Mouse (Mus musculus) left cerebral cortex, adult 8-10 months (tissue): ENCODE data around the gene Hnf4a. TPM values are rescaled to one million over a fixed set of nuclear protein-coding genes. Genes with fewer than 3 reads are reported as not detected.

Experiments used
- DNase-seq, 2 experiments: peaks; one replicate each; pipeline ENCODE4 v3.0.0; 2022; ENCODE audit warnings: low spot score in 2 of 2
- total RNA-seq, 4 experiments: library from RNA; stranded (reverse); gene quantifications; 2 replicates each; pipeline ENCODE4 v1.2.4; 2022

Gene Hnf4a
- total RNA-seq, 4 experiments from 2014 or later: not detected

GRCm38 (mm10) chr2:163490656-163491055 is 16.0 kb upstream of the Hnf4a start:
- no peak for DNase-seq

GRCm38 (mm10) chr2:163491351-163491750 is 15.3 kb upstream of the Hnf4a start:
- no peak for DNase-seq

- no peak for DNase-seq
Observed at GRCm38 (mm10) chr2:163492018-163492417, 14.6 kb upstream of the Hnf4a start, which contains the start of gene R3hdml. Gene R3hdml (plus strand): TSS chr2:163492318.

GRCm38 (mm10) chr2:163493031-163493430 is 13.6 kb upstream of the Hnf4a start:
- no peak for DNase-seq

GRCm38 (mm10) chr2:163493976-163494375 is 12.6 kb upstream of the Hnf4a start:
- DNase-seq: no peak

- no peak for DNase-seq
Observed at GRCm38 (mm10) chr2:163494456-163494855, 12.2 kb upstream of the Hnf4a start.

- DNase-seq: no peak
Observed at GRCm38 (mm10) chr2:163502219-163502618, 4.4 kb upstream of the Hnf4a start.

- DNase-seq: no peak
Observed at GRCm38 (mm10) chr2:163503191-163503590, 3.4 kb upstream of the Hnf4a start.

GRCm38 (mm10) chr2:163525761-163526243 is 19.2 kb downstream of the Hnf4a start:
- no peak for DNase-seq

- DNase-seq: no peak
Observed at GRCm38 (mm10) chr2:163527497-163527896, 20.9 kb downstream of the Hnf4a start.

GRCm38 (mm10) chr2:163530418-163530817 is 23.8 kb downstream of the Hnf4a start:
- no peak for DNase-seq

GRCm38 (mm10) chr2:163531917-163532316 is 25.3 kb downstream of the Hnf4a start:
- peak; percentile 19 to 81 for DNase-seq

- DNase-seq: no peak
Observed at GRCm38 (mm10) chr2:163533226-163533625, 26.6 kb downstream of the Hnf4a start.

GRCm38 (mm10) chr2:163534958-163535524 is 28.4 kb downstream of the Hnf4a start:
- peak; percentile 75 to 96 for DNase-seq

GRCm38 (mm10) chr2:163537443-163537842 is 30.8 kb downstream of the Hnf4a start:
- DNase-seq: no peak

- peak in 1 of 2 experiments; percentile 21 for DNase-seq
Observed at GRCm38 (mm10) chr2:163538410-163538809, 31.8 kb downstream of the Hnf4a start.

- DNase-seq: no peak
Observed at GRCm38 (mm10) chr2:163539321-163540040, 32.9 kb downstream of the Hnf4a start.

GRCm38 (mm10) chr2:163540231-163541117 is 33.9 kb downstream of the Hnf4a start:
- no peak for DNase-seq

GRCm38 (mm10) chr2:163541568-163542182 is 35.1 kb downstream of the Hnf4a start:
- DNase-seq: no peak

GRCm38 (mm10) chr2:163542674-163543073 is 36.1 kb downstream of the Hnf4a start:
- no peak for DNase-seq

- DNase-seq: no peak
Observed at GRCm38 (mm10) chr2:163546623-163547318, 40.2 kb downstream of the Hnf4a start.
